Mouse (Mus musculus) stomach, postnatal 0 days (tissue): ENCODE measurements around the gene Jdp2. TPM values are rescaled to one million over a fixed set of nuclear protein-coding genes. Genes with fewer than 3 reads are reported as not detected.
"Not testable (repeated sequence)": the region's sequence is repeated elsewhere in the genome, so short reads cannot be mapped to it uniquely, and the experiment has no call there.

Experiments used
- ATAC-seq: fragments of 200-750 bp; cut with Nextera tagmentation; 2 replicates; pipeline ENCODE4 v1.8.0; 2017; ENCODE audit not compliant: low FRiP score, low TSS enrichment
- DNase-seq: peaks from one replicate; pipeline ENCODE4 v3.0.0-alpha.2; 2016; ENCODE audit warnings: low spot score
- H3K27ac ChIP-seq: fragments of 300-500 bp; sonication (generic); replicated peaks from 2 replicates; pipeline ENCODE4 v1.5.1; 2014; ENCODE audit warnings: mild to moderate bottlenecking, control low read depth
- H3K27me3 ChIP-seq: fragments of 300-500 bp; sonication (generic); 2 replicates; pipeline ENCODE4 v1.6.1; 2014; ENCODE audit warnings: low read length; ENCODE audit not compliant: control insufficient read depth, insufficient read depth
- H3K36me3 ChIP-seq: fragments of 300-500 bp; sonication (generic); 2 replicates; pipeline ENCODE4 v1.6.1; 2014; ENCODE audit warnings: low read length, mixed read lengths; ENCODE audit not compliant: control insufficient read depth, insufficient read depth
- H3K4me1 ChIP-seq: fragments of 300-500 bp; sonication (generic); replicated peaks from 2 replicates; pipeline ENCODE4 v1.6.1; 2014; ENCODE audit warnings: antibody characterized with exemption; ENCODE audit not compliant: control insufficient read depth, insufficient read depth
- H3K4me2 ChIP-seq: fragments of 300-500 bp; sonication (generic); replicated peaks from 2 replicates; pipeline ENCODE4 v1.6.1; 2014; ENCODE audit warnings: low read depth, mild to moderate bottlenecking, control low read depth, moderate library complexity
- H3K4me3 ChIP-seq: fragments of 300-500 bp; sonication (generic); 2 replicates; pipeline ENCODE4 v1.5.1; 2014; ENCODE audit warnings: low read depth, low read length, control low read depth
- H3K9ac ChIP-seq: fragments of 300-500 bp; sonication (generic); 2 replicates; pipeline ENCODE4 v1.6.1; 2014; ENCODE audit warnings: mild to moderate bottlenecking, low read length, control low read depth, mixed read lengths
- H3K9me3 ChIP-seq: fragments of 300-500 bp; sonication (generic); 2 replicates; pipeline ENCODE4 v1.6.1; 2016; ENCODE audit warnings: low read length; ENCODE audit not compliant: control insufficient read depth
- CTCF ChIP-seq: IDR thresholded peaks from 2 replicates; pipeline ENCODE4 v1.5.1; 2016; ENCODE audit warnings: antibody characterized with exemption, low read depth, mild to moderate bottlenecking, moderate library complexity
- EP300 ChIP-seq: optimal IDR thresholded peaks from 2 replicates; pipeline ENCODE3; 2016; ENCODE audit warnings: antibody characterized with exemption
- WGBS: fragments of 180-500 bp; shearing (Covaris S2); extraction: QIAGEN DNeasy Blood & Tissue Kit; methylation state at CpG from one replicate; pipeline ENCODE4 v1.1.7; 2014; 5-methylcytosine and 5-hydroxymethylcytosine counted together
- polyA plus RNA-seq: library from polyadenylated mRNA; unstranded; fragments of >200 nt; fragmentation: Nextera tagmentation; extraction: Ambion mirVana; gene quantifications from 2 replicates; pipeline ENCODE4 v1.2.1, GENCODE M21; 2015

Gene Jdp2
- polyA plus RNA-seq, 1 experiment from 2014 or later = 0.65 TPM

- ATAC-seq (no peak), DNase-seq (no peak)
- Histone ChIP-seq H3K9me3 (no peaks in the 10 kb centered on the region), H3K4me1 (peaks cover 8% of the 10 kb centered on the region), H3K27me3 (no peaks in the 10 kb centered on the region), H3K4me3 (no peak overlapping the region), H3K4me2 (no peak overlapping the region), H3K36me3 (no peaks in the 10 kb centered on the region), H3K9ac (no peak overlapping the region), H3K27ac (no peak overlapping the region)
- no peak for TF ChIP-seq EP300
- no peak for TF ChIP-seq CTCF
- 67% methylated on average over 5 of the region's 5 CpGs for WGBS
Measured at GRCm38 (mm10) chr12:85643735-85644134, 44.9 kb downstream of the Jdp2 start.

GRCm38 (mm10) chr12:85645664-85646063 lies 46.8 kb downstream of the Jdp2 start:
- peak; percentile 43 for DNase-seq
- no peak overlapping the region for H3K4me2 ChIP-seq
- no peak overlapping the region for H3K9ac ChIP-seq
- H3K9me3 ChIP-seq = no peaks in the 10 kb centered on the region
- no peaks in the 10 kb centered on the region for H3K36me3 ChIP-seq
- H3K27me3 ChIP-seq = no peaks in the 10 kb centered on the region
- no peak overlapping the region for H3K27ac ChIP-seq
- peak; percentile 65 for TF ChIP-seq CTCF
- no peak for TF ChIP-seq EP300
- no peak for ATAC-seq
- 92% methylated on average over 4 of the region's 4 CpGs for WGBS
- no peaks in the 10 kb centered on the region; the same call in 1 of the 2 replicates for H3K4me1 ChIP-seq
- H3K4me3 ChIP-seq = no peak overlapping the region

- DNase-seq (no peak), ATAC-seq (peak; percentile 26; the same call in 1 of the 2 replicates)
- Histone ChIP-seq H3K4me2 (no peak overlapping the region), H3K9me3 (no peaks in the 10 kb centered on the region), H3K27ac (no peak overlapping the region), H3K36me3 (no peaks in the 10 kb centered on the region), H3K4me1 (no peaks in the 10 kb centered on the region), H3K27me3 (no peaks in the 10 kb centered on the region), H3K4me3 (no peak overlapping the region), H3K9ac (no peak overlapping the region)
- 43% methylated on average over 10 of the region's 10 CpGs for WGBS
- TF ChIP-seq CTCF (peak; percentile 61), EP300 (no peak)
Measured at GRCm38 (mm10) chr12:85647346-85647745, 48.5 kb downstream of the Jdp2 start.

- WGBS = 96% methylated on average over 1 of the region's 1 CpGs
- Histone ChIP-seq H3K27ac (no peak overlapping the region), H3K4me2 (no peak overlapping the region), H3K27me3 (no peaks in the 10 kb centered on the region), H3K4me3 (no peak overlapping the region), H3K36me3 (no peaks in the 10 kb centered on the region), H3K4me1 (no peaks in the 10 kb centered on the region), H3K9ac (no peak overlapping the region), H3K9me3 (no peaks in the 10 kb centered on the region)
- DNase-seq (no peak), ATAC-seq (no peak)
- TF ChIP-seq EP300 = no peak
- no peak for TF ChIP-seq CTCF
Measured at GRCm38 (mm10) chr12:85647955-85648354, 49.1 kb downstream of the Jdp2 start.

GRCm38 (mm10) chr12:85659319-85659718 lies 60.5 kb downstream of the Jdp2 start:
- WGBS = 28% methylated on average over 2 of the region's 2 CpGs
- Histone ChIP-seq H3K9ac (no peak overlapping the region), H3K4me1 (no peaks in the 10 kb centered on the region), H3K36me3 (no peaks in the 10 kb centered on the region), H3K4me2 (no peak overlapping the region), H3K9me3 (no peaks in the 10 kb centered on the region), H3K27ac (no peak overlapping the region), H3K27me3 (no peaks in the 10 kb centered on the region), H3K4me3 (no peak overlapping the region)
- no peak for TF ChIP-seq EP300
- TF ChIP-seq CTCF = no peak
- ATAC-seq = no peak
- no peak for DNase-seq

- Histone ChIP-seq H3K27me3 (no peaks in the 10 kb centered on the region), H3K9me3 (no peaks in the 10 kb centered on the region), H3K9ac (no peak overlapping the region), H3K27ac (no peak overlapping the region), H3K4me3 (no peak overlapping the region), H3K36me3 (no peaks in the 10 kb centered on the region), H3K4me1 (no peaks in the 10 kb centered on the region), H3K4me2 (no peak overlapping the region)
- ATAC-seq = peak; percentile 32; the same call in 1 of the 2 replicates
- DNase-seq = no peak
- TF ChIP-seq CTCF (no peak), EP300 (no peak)
- 81% methylated on average over 12 of the region's 12 CpGs for WGBS
Measured at GRCm38 (mm10) chr12:85660855-85661254, 62.0 kb downstream of the Jdp2 start.

- ATAC-seq, DNase-seq, H3K4me2 ChIP-seq, H3K4me3 ChIP-seq, H3K27ac ChIP-seq, H3K27me3 ChIP-seq, H3K9ac ChIP-seq, H3K9me3 ChIP-seq, H3K36me3 ChIP-seq, H3K4me1 ChIP-seq: not testable (repeated sequence)
- WGBS = 81% methylated on average over 8 of the region's 8 CpGs
Measured at GRCm38 (mm10) chr12:85662232-85662631, 63.4 kb downstream of the Jdp2 start.
